Mouse (Mus musculus) heart, adult 9 months (tissue): Measurements from ENCODE around the gene Sfxn3.
"Not testable (repeated sequence)": the region's sequence is repeated elsewhere in the genome, so short reads cannot be mapped to it uniquely, and the experiment has no call there.

Experiments
- DNase-seq, 2 experiments: peaks; one replicate each; pipeline ENCODE4 v3.0.0; 2022; ENCODE audit warnings: low spot score in 2 of 2

Gene Sfxn3

DNA sequence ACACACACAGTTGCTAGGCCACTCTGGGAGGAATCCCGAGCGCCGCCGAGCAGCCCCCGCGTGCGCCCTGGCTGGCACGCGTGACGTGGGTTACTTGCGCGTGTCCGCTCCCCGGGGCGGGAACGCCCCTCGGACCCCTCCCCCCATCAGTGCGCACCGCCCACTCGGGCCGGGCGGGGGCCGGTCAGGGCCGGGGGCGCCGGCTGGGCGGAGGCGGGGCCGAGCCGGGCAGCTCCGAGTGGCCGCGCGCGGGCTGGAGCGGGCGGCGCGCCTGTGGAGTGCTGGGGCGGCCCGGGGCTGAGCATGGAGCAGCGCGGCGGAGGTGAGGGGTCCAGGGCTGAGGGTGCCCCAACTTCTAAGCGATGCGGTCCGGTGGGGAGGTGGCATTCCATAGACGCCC lies 29.4 kb upstream of the Sfxn3 start:
- peak; percentile 91 for DNase-seq

GRCm38 (mm10) chr19:45018351-45018831 lies 28.9 kb upstream of the Sfxn3 start:
- DNase-seq, result peak; percentile 56 to 59

DNA sequence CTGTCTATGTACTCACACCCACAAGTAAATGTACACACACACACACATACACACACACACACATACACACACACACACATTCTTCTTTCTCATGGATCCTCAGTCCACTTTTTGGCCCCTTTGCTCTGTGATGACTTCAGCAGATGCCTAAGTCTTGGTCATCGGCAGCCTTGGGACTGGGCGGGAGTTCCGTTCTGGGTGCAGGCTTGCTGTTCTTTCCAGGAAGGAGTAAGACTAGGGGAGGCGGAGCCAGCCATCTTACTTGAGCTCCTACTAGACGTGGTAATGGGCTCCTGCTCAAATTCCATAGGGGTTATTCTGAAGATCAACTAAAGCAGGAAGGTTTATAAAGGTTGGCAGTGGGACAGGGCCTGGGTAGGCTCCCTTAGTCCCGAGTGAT lies 27.0 kb upstream of the Sfxn3 start:
- peak; percentile 87 to 88 for DNase-seq

GRCm38 (mm10) chr19:45021362-45021761 lies 25.9 kb upstream of the Sfxn3 start:
- DNase-seq, result peak in 1 of 2 experiments; percentile 19

DNA sequence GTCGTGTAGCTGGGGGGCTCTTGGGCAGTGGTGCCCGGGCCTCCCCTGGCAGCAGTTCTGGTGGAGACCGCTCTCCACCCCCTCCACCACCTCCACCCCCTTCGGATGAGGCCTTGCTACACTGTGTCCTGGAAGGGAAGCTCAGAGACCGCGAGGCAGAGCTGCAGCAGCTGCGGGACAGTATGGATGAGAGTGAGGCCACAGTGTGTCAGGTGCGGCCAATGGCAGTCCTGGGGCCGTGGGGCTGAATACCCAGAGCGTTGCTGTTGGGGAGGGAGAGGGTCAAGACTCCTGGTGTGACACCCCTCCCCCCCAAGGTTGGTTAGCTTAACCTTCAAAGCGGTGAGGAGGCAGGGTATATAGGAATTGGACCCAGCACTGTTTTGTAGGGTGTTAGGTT lies 23.3 kb upstream of the Sfxn3 start:
- DNase-seq, result peak in 1 of 2 experiments; percentile 12

- no peak for DNase-seq
These were observed 22.5 kb upstream of the Sfxn3 start for GRCm38 (mm10) chr19:45024775-45025174.

DNA sequence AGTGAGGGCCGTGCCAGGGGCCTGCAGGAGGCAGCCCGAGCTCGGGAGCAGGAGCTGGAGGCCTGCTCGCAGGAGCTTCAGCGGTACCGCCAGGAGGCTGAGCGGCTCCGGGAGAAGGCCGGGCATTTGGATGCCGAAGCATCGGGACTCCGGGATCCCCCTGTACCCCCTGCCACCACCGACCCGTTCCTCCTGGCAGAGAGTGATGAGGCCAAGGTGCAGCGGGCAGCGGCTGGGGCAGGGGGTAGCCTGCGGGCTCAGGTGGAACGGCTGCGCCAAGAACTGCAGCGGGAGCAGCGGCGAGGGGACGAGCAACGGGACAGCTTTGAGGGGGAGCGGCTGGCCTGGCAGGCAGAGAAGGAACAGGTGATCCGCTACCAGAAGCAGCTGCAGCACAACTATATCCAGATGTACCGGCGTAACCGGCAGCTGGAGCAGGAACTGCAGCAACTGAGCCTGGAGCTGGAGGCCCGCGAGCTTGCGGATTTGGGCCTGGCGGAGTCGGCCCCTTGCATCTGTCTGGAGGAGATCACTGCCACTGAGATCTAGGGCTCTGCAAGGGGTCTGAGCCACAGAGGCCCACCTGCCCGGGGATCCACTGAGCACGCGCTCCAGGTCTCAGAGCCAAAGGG lies 21.2 kb upstream of the Sfxn3 start:
- no peak for DNase-seq

DNA sequence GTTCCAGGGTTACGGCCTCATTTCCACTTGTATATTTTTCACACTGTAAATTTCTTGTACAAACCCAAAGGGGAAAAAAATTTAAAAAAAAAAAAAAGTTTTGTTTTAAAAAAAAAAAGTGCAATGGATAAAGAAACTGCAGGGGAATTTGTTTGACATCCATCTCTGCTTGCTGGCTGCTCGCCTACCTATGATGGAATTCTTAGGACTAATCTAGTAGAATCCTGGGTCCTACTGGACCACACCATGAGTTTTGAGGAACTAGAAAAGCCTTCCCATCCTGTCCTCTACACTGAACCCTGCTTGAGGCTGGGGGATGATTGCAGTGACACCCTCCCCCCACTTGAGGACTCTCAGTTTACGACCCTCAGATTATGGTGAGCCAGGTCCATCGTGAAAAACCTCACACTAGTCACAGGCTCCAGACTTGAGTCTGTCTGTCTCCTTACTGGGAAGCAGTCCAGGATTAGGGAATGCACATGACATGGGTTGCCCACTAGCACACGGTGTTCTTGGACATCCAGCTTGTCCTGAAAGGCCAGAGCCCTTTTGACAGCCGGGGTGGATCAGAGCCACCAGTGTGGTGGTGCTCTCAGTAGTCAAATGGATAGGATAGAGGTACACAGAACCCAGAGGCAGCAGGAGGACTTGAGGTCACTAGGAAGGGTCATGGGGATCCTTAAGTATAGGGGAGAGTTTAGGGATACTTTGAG lies 20.2 kb upstream of the Sfxn3 start:
- peak in 1 of 2 experiments; percentile 41 for DNase-seq

DNA sequence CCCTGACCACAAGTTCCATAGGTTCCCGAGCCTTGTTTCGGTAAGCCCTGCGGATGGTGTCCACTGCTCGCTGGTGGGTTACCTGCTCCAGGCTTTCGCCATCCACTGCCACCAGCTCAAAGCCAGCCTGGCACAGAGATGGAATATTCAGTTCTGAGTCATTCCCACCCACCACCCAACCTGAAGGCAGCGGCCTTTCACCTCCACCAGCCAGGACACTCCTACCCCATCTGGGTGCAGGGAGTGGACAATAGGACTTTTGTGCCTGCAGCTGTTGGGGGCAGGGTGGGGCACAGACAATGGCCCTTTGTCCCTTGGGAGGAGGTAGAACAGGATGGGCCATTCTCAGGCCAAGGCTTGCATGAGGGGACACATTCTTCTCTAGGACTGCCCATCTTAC lies 19.5 kb upstream of the Sfxn3 start:
- DNase-seq, result peak in 1 of 2 experiments; percentile 39

DNA sequence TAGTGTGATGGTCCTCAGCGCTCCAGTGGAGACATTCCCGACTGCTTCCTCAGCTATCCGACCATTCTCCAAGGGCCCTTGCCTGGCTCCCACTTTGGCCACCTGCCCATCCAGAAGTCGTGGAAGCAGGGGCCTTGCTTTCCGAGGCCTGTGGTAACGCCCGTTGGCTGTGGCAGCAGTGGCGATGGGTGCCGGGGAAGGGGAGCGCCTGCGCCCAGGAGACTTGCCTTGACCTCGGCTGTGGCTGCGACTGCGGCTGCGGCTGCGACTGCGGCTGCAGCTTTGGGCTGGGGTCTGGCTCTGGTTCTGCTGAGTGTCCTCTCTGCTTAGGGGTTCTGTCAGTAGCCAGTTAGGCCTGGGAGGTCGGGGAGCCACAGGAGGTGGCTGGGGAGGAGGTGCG lies 18.6 kb upstream of the Sfxn3 start:
- DNase-seq, result no peak

DNA sequence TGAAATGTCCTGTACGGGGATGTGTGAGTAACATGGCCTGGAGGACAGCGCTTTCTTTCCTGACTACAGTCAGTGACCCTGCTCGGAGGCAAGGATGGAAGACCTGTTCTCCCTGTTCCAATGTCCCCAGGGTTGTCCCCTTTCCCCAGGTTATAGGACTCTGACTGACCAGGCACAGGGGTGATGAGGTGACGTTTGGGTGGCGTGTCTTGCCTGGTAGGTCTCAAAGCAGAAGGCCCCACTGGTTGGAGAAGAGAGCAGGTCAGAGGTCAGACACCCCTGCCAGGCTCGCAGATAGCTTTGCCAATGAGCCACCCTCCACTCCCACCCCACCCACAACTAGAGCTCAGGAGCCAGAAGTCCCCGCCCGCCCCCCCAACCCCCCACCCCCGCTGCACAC lies 17.7 kb upstream of the Sfxn3 start:
- DNase-seq, result no peak

GRCm38 (mm10) chr19:45030111-45030510 lies 17.2 kb upstream of the Sfxn3 start:
- DNase-seq, result no peak

- peak; percentile 69 to 79 for DNase-seq
These were observed 16.3 kb upstream of the Sfxn3 start for GRCm38 (mm10) chr19:45030746-45031693.

DNA sequence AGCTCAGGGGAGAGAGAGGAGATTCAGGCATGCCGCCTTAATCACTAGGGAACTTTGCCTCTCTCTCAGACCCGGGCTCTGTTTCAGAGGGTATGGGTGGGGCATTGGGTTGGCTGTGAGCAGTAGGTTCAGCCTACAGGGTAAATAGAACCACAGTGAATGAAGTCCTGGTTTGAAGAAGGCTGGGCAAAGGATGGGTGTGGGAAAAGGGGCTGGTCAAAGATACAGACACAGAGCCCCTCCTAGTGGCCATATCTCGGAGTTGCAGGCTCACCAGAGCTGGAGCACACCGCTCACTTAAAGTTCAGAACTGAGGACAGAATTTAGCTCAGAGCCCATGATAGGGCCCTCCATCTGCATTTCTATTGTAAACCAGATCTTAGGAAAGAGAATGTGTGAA lies 15.5 kb upstream of the Sfxn3 start:
- DNase-seq, result peak in 1 of 2 experiments; percentile 81

DNA sequence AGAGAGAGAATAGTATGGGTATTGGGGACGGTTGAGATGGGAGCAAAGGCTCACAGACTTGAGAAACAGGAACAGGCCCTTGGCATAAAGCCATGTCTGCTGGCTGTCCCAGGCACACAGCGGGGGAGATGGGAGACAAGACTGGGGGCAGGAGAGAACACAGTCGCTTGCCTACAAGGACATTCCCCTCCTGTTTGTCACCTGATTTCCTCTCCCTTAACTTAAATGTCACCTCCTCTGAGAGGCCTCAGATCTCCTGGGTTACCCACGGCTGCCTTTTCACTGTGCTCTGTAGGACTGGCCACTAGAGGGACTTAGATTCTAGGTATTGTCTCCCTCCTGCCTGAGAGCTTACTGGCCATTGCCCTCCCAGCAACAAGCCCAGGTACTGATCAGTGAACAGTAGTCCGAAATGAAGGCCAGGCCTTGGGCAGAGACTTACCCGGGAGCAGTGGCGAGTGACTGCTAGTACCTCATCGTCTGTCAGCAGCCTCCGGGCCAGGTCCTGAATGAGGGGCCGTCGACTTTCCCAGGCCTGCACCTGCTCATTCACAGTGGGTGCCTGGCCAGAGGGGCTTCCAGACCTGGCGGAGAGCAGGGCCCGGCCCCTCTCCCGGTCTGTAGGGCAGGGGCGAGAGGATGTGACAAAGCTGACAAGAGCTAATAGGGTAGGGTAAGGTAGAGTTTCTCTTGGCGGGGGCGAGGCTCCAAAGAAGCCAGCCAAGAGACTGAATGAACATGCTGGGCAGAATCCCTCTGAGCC lies 14.6 kb upstream of the Sfxn3 start:
- no peak for DNase-seq

DNA sequence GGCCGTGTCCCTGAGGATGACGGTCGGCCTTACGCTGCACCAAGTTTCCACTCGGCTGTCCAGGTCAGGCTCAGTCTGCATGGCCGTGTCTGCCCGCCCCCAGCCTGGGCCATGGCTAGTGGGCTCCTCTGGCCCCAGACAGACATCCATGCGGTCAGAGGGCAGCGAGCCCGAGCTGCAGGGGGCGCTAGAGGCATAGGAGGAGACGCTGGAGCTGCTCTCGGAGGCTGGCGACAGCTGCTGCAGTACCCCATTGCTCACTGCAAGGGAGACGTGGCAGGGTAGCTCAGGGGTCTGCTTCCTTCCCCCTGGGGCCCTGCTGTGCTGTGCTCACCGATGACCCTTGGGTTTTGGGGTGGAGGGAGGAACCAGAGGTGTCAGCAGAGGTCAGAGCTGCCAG lies 10.4 kb upstream of the Sfxn3 start:
- no peak for DNase-seq

DNA sequence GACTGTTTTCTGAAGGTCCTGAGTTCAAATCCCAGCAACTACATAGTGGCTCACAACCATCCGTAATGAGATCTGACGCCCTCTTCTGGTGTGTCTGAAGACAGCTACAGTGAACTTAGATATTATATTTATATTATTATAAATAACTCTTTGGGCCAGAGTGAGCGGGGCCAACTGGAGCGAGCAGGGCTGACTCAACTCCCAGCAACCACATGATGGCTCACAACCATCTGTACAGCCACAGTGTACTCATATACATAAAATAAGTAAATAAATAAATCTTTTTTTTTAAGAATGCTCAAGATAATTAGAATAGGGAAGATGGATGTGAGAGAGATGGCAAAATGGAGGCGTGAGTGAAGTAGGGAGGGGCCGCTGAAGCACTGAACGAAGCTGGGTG lies 9.1 kb upstream of the Sfxn3 start:
- DNase-seq, result not testable (repeated sequence)

- DNase-seq, result no peak
These were observed 7.1 kb upstream of the Sfxn3 start for GRCm38 (mm10) chr19:45040214-45040613.

- DNase-seq, result no peak
These were observed 2.8 kb upstream of the Sfxn3 start for GRCm38 (mm10) chr19:45044389-45044927.

- DNase-seq, result no peak
These were observed 2.1 kb upstream of the Sfxn3 start for GRCm38 (mm10) chr19:45045236-45045635.

DNA sequence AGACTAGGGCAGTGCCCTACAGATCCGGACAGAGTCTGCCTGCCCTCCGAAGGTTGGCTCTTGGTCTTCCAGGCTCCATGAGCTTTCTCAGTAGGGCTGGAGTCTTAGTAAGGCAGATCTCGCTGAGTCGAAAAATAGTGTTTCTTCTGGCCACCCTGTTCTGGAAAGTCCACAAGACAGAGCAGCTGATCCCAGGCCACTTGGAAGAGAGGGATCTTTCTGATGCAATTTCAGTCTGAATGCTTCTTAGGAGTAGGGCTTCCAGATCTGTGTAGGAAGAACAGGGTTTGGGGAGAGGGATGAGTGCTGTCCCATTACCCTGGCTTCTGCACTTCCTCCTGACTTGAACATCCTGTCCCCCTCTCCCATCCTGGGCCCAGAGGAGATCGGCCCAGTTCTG lies 1.7 kb upstream of the Sfxn3 start, which contains the start of gene Pdzd7:
TSS of gene Pdzd7 (minus strand) at position 67 of the 400 bp plus-strand sequence.
- no peak for DNase-seq
